Mouse (Mus musculus) C2C12 (cell line): ENCODE data around the gene Cyp2e1. TPM values are rescaled to one million over a fixed set of nuclear protein-coding genes. Genes with fewer than 3 reads are reported as not detected.

Experiments
- H3K27me3 ChIP-seq: one replicate; pipeline ENCODE4 v1.6.1; 2011; ENCODE audit not compliant: control insufficient read depth, insufficient read depth, insufficient read length
- H3K36me3 ChIP-seq: one replicate; pipeline ENCODE4 v1.6.1; 2011; ENCODE audit not compliant: control insufficient read depth, insufficient read depth
- H3K4me3 ChIP-seq: one replicate; pipeline ENCODE4 v1.5.1; 2011; ENCODE audit warnings: mild to moderate bottlenecking, control low read depth; ENCODE audit not compliant: poor library complexity, insufficient read depth, severe bottlenecking
- H3K79me2 ChIP-seq: one replicate; pipeline ENCODE4 v1.6.1; 2011; ENCODE audit not compliant: control insufficient read depth, insufficient read depth
- H3K79me3 ChIP-seq: one replicate; pipeline ENCODE4 v1.6.1; 2011; ENCODE audit warnings: low read depth, control low read depth
- H3ac ChIP-seq: one replicate; pipeline ENCODE3; 2011; ENCODE audit warnings: low read depth; ENCODE audit not compliant: control insufficient read depth, insufficient read length
- CEBPB ChIP-seq: IDR thresholded peaks from one replicate; pipeline ENCODE4 v1.6.1; 2011; ENCODE audit warnings: low read depth, mild to moderate bottlenecking, control low read depth, moderate library complexity
- CTCF ChIP-seq: IDR thresholded peaks from one replicate; pipeline ENCODE4 v1.5.1; 2011; ENCODE audit not compliant: control insufficient read depth, insufficient read depth, insufficient read length
- FOSL1 ChIP-seq: IDR thresholded peaks from one replicate; pipeline ENCODE4 v1.8.0; 2011; ENCODE audit warnings: mild to moderate bottlenecking, low read length; ENCODE audit not compliant: poor library complexity, insufficient read depth, severe bottlenecking
- MAX ChIP-seq: IDR thresholded peaks from one replicate; pipeline ENCODE4 v1.6.1; 2011; ENCODE audit warnings: mild to moderate bottlenecking, control low read depth
- MYOD1 ChIP-seq: IDR thresholded peaks from one replicate; pipeline ENCODE4 v1.6.1; 2011; ENCODE audit warnings: low read depth; ENCODE audit not compliant: control insufficient read depth, insufficient read length
- MYOG ChIP-seq: IDR thresholded peaks from one replicate; pipeline ENCODE4 v1.6.1; 2011; ENCODE audit not compliant: control insufficient read depth, insufficient read length; ENCODE audit errors: extremely low read depth
- USF1 ChIP-seq: IDR thresholded peaks from one replicate; pipeline ENCODE4 v1.6.1; 2011; ENCODE audit warnings: low read depth, mild to moderate bottlenecking, control low read depth, moderate library complexity
- polyA plus RNA-seq: library from polyadenylated mRNA; unstranded; fragments of >200 nt; fragmentation: generic; extraction: Trizol; gene quantifications from one replicate; pipeline ENCODE4 v1.2.1, GENCODE M21; 2012; ENCODE audit warnings: missing spikeins

Cyp2e1 gene
- polyA plus RNA-seq, 1 experiment, result not detected

GRCm38 (mm10) chr7:140822731-140823130, 59.2 kb downstream of the Cyp2e1 start:
- no peak overlapping the region for H3ac ChIP-seq
- H3K79me3 ChIP-seq, result no peaks in the 10 kb centered on the region
- TF ChIP-seq CTCF, result no peak
- no peak for TF ChIP-seq MYOD1
- no peak for TF ChIP-seq MAX
- no peak for TF ChIP-seq CEBPB
- TF ChIP-seq MYOG, result no peak
- no peak for TF ChIP-seq FOSL1
- TF ChIP-seq USF1, result no peak
- no peak overlapping the region for H3K4me3 ChIP-seq
- no peaks in the 10 kb centered on the region for H3K79me2 ChIP-seq
- H3K36me3 ChIP-seq, result no peaks in the 10 kb centered on the region
- no peaks in the 10 kb centered on the region for H3K27me3 ChIP-seq

Other genes starting within 250 kb of the Cyp2e1 start
- gene Olfr538, start 195.9 kb upstream of the Cyp2e1 start, polyA plus RNA-seq, result not detected
- gene Olfr46, start 162.5 kb upstream of the Cyp2e1 start, polyA plus RNA-seq, result not detected
- gene Olfr61, start 134.8 kb upstream of the Cyp2e1 start, polyA plus RNA-seq, result not detected
- gene Olfr53, start 117.3 kb upstream of the Cyp2e1 start, polyA plus RNA-seq, result not detected
- gene Olfr539, start 103.8 kb upstream of the Cyp2e1 start, polyA plus RNA-seq, result not detected
- gene Olfr45, start 81.8 kb upstream of the Cyp2e1 start, polyA plus RNA-seq, result not detected
- not detected for gene Olfr541, start 66.5 kb upstream of the Cyp2e1 start, polyA plus RNA-seq
- not detected for gene Syce1, start 24.1 kb downstream of the Cyp2e1 start, polyA plus RNA-seq
- gene Zfp941, start 58.4 kb downstream of the Cyp2e1 start, polyA plus RNA-seq, result 0.18 TPM
- not detected for gene Urah, start 71.3 kb downstream of the Cyp2e1 start, polyA plus RNA-seq
- gene Scgb1c1, start 81.8 kb downstream of the Cyp2e1 start, polyA plus RNA-seq, result not detected
- gene Odf3, start 84.1 kb downstream of the Cyp2e1 start, polyA plus RNA-seq, result 0.02 TPM
- not detected for gene Gm45785, start 92.6 kb downstream of the Cyp2e1 start, polyA plus RNA-seq
- gene Ric8a, start 93.2 kb downstream of the Cyp2e1 start, polyA plus RNA-seq, result 59.3 TPM
- gene Bet1l, start 93.8 kb downstream of the Cyp2e1 start, polyA plus RNA-seq, result 19.9 TPM
- 211 TPM for gene Psmd13, start 118.2 kb downstream of the Cyp2e1 start, polyA plus RNA-seq
- gene Sirt3, start 118.6 kb downstream of the Cyp2e1 start, polyA plus RNA-seq, result 17.4 TPM
- 0.81 TPM for gene Cox8b, start 136.7 kb downstream of the Cyp2e1 start, polyA plus RNA-seq
- gene Nlrp6, start 157.2 kb downstream of the Cyp2e1 start, polyA plus RNA-seq, result 0.01 TPM
- gene Pgghg, start 177.7 kb downstream of the Cyp2e1 start, polyA plus RNA-seq, result 12.2 TPM
- gene Ifitm5, start 186.6 kb downstream of the Cyp2e1 start, polyA plus RNA-seq, result 0.44 TPM
- gene Gm45717, start 192.2 kb downstream of the Cyp2e1 start, polyA plus RNA-seq, result not detected
- 609 TPM for gene Ifitm2, start 192.2 kb downstream of the Cyp2e1 start, polyA plus RNA-seq
- gene Ifitm1, start 203.5 kb downstream of the Cyp2e1 start, polyA plus RNA-seq, result 60.7 TPM
- gene Ifitm3, start 247.0 kb downstream of the Cyp2e1 start, polyA plus RNA-seq, result 956 TPM